Mouse (Mus musculus): ENCODE data around the gene Sgta. TPM values are rescaled to one million over a fixed set of nuclear protein-coding genes. Genes with fewer than 3 reads are reported as not detected.

Gene Sgta
- 276 and 320 TPM in 2 replicates for polyA plus RNA-seq (2016; fragmentation: Nextera tagmentation; extraction: Ambion mirVana)

GRCm38 (mm10) chr10:81059603-81060543, at the start of gene Sgta:
Sgta (minus strand) TSS chr10:81060181.
- Histone ChIP-seq H3K4me1 (replicated peaks) (peaks cover 41% of the 10 kb centered on the region), H3K27ac (peak within 1 kb of the TSS; percentile 87), H3K36me3 (peaks cover 24% of the 10 kb centered on the region), H3K9me3 (no peaks in the 10 kb centered on the region), H3K4me3 (peak within 1 kb of the TSS; percentile 71), H3K27me3 (ENCODE audit: insufficient read depth, poor library complexity, severe bottlenecking) (no peaks in the 10 kb centered on the region)
- peak; percentile 99 for DNase-seq (ENCODE audit: low spot score)
- under 1% methylated on average over 48 of the region's 48 CpGs for WGBS

GRCm38 (mm10) chr10:81106113-81106721, 46.2 kb upstream of the Sgta start:
- Histone ChIP-seq H3K36me3 (peaks cover 41% of the 10 kb centered on the region), H3K27me3 (ENCODE audit: insufficient read depth, poor library complexity, severe bottlenecking) (no peaks in the 10 kb centered on the region), H3K4me1 (replicated peaks) (peaks cover 22% of the 10 kb centered on the region), H3K4me3 (peak overlapping the region; percentile 73), H3K9me3 (no peaks in the 10 kb centered on the region), H3K27ac (peak overlapping the region; percentile 97)
- DNase-seq (ENCODE audit: low spot score), result peak; percentile 93
- WGBS, result under 1% methylated on average over 35 of the region's 35 CpGs

DNA sequence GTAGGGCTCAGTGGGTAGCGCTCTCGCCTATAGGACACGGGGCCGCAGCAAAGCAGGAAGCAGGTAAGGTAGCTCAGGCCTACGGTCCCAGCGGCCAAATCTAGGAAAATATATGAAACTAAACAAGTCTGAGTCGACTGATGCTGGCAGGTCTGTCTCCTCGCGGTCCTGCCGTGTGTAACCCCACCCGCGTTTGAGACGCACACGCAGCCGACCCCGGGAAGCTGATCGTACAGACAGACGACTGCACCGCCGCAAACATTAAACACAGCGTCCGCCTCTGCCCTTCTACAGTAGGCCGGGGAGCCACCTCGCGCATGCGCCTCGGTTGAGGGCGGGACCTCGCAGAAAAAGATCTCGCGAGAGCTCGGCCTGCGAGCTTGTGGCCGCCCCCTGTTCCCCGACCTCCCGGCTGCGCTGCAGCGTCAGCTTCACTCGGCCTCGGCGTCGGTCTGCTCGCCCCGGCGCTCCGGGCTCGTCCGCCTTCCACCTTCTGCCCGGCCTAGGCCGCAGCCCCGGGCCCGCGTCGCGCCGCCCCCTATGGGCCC, 45.7 kb upstream of the Sgta start, which contains the start of gene Map2k2:
Gene Map2k2 (plus strand): TSS at position 351 of the 548 bp plus-strand sequence.
- Histone ChIP-seq H3K27ac (peak within 1 kb of the TSS; percentile 97), H3K36me3 (peaks cover 36% of the 10 kb centered on the region), H3K4me1 (replicated peaks) (peaks cover 22% of the 10 kb centered on the region), H3K27me3 (ENCODE audit: insufficient read depth, poor library complexity, severe bottlenecking) (no peaks in the 10 kb centered on the region), H3K4me3 (peak within 1 kb of the TSS; percentile 73), H3K9me3 (no peaks in the 10 kb centered on the region)
- DNase-seq (ENCODE audit: low spot score), result peak; percentile 97
- WGBS, result under 1% methylated on average over 56 of the region's 56 CpGs

DNA sequence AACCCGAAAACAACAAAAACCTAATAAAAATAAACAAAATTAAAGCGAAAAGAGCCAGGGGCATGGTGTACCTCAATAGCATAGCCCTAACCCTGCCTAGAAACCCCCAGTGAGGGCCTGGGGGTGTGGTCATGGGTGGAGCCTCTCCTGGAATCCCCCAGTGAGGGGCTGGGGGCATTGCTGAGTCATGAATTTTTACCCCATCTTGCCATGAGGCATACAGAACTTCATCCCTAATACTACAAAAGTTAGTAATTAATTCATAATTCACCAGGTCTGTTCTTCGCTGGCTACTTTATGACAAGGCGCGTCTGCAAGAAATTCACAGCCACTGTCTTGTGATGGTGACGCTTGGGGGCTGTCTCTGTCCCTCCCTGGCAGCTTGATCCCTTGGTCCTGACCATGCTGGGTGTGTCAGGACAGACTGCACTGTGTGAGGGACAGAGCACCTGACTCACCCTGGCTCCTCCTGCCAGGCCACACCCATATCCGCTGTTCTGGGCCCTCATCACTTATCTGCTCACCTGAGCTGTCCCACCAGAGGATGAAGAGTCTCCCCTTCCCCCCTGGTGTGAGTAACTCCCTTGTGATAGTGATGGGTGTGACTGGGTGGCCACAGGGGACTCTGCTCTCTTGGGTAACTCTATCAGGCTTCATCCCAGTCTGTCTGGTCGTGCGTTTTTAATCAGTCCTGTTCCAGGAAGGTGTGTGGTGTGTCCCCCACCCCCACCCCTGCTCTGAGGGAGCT, 35.1 kb upstream of the Sgta start:
- 62% methylated on average over 9 of the region's 9 CpGs for whole genome bisulfite sequencing
- no peak for DNase-seq (ENCODE audit: low spot score)

DNA sequence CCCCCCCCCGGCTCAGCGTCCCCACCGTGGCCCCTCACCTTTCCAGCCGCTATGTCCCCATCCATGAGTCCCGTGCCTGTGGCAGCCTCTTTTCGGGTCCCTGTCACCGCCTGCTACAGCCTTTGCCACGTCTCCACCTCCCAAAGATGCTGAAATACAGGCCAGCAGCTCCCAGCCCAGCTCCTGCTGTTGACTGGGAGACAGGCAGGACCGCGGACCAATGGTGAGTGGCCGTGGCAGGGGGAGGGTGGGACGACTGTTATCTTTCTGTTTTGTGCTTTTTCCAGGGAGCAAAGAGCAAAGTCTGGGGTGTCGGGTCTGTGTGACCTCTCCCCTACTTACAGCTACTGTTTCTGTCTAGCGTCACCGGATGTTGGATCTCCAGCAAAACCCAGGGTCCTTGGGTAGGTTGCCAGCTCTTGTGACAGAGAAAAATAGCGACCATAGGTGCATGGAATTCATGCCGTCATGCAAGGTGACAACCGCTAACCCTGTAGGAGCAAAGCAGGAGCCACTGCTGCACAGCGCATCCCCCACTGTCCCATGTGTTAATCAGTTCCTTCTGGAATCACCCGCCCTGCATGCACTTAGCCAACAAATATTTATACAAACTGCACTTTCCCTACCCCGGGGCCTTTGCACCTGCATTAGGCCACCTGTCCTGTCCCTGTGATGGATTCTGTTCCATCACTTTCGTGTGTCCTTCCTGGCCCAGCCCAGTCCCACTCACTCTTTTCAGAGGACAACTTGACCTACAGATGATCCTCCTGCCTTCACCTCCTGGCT, 32.7 kb upstream of the Sgta start:
- H3K4me3 ChIP-seq, result no peak overlapping the region
- WGBS, result 56% methylated on average over 22 of the region's 22 CpGs
- no peak overlapping the region for H3K27ac ChIP-seq
- no peaks in the 10 kb centered on the region for H3K36me3 ChIP-seq
- DNase-seq (ENCODE audit: low spot score), result no peak
- peaks cover 17% of the 10 kb centered on the region for H3K4me1 ChIP-seq (replicated peaks)
- H3K9me3 ChIP-seq, result 0 out of 2 replicates have a peak, but pooled peaks cover 3% of the 10 kb centered on the region
- H3K27me3 ChIP-seq (ENCODE audit: insufficient read depth, poor library complexity, severe bottlenecking), result no peaks in the 10 kb centered on the region

More for the DNA sequence above, 35.1 kb upstream of the Sgta start:
- Histone ChIP-seq H3K27ac (no peak overlapping the region), H3K36me3 (no peaks in the 10 kb centered on the region), H3K4me1 (replicated peaks) (peaks cover 5% of the 10 kb centered on the region), H3K4me3 (no peak overlapping the region), H3K9me3 (0 out of 2 replicates have a peak, but pooled peaks cover 3% of the 10 kb centered on the region), H3K27me3 (ENCODE audit: insufficient read depth, poor library complexity, severe bottlenecking) (no peaks in the 10 kb centered on the region)

- no peaks in the 10 kb centered on the region for H3K36me3 ChIP-seq
- no peaks in the 10 kb centered on the region for H3K9me3 ChIP-seq
- H3K27me3 ChIP-seq (ENCODE audit: insufficient read depth, poor library complexity, severe bottlenecking), result no peaks in the 10 kb centered on the region
- no peak overlapping the region for H3K27ac ChIP-seq
- H3K4me1 ChIP-seq (replicated peaks), result peaks cover 17% of the 10 kb centered on the region
- no peak overlapping the region for H3K4me3 ChIP-seq
- DNase-seq (ENCODE audit: low spot score), result no peak
- 83% methylated on average over 7 of the region's 7 CpGs for WGBS
Observed at GRCm38 (mm10) chr10:81090621-81091020, 30.6 kb upstream of the Sgta start.

- H3K27ac ChIP-seq, result no peak overlapping the region
- no peaks in the 10 kb centered on the region for H3K27me3 ChIP-seq (ENCODE audit: insufficient read depth, poor library complexity, severe bottlenecking)
- 61% methylated on average over 2 of the region's 2 CpGs for WGBS
- H3K9me3 ChIP-seq, result no peaks in the 10 kb centered on the region
- H3K4me1 ChIP-seq (replicated peaks), result peaks cover 17% of the 10 kb centered on the region
- no peaks in the 10 kb centered on the region for H3K36me3 ChIP-seq
- H3K4me3 ChIP-seq, result no peak overlapping the region
- DNase-seq (ENCODE audit: low spot score), result peak; percentile 34
Observed at GRCm38 (mm10) chr10:81089216-81089615, 29.2 kb upstream of the Sgta start.

- Histone ChIP-seq H3K27ac (no peak overlapping the region), H3K4me1 (replicated peaks) (peaks cover 14% of the 10 kb centered on the region), H3K4me3 (no peak overlapping the region), H3K27me3 (ENCODE audit: insufficient read depth, poor library complexity, severe bottlenecking) (no peaks in the 10 kb centered on the region), H3K9me3 (no peaks in the 10 kb centered on the region), H3K36me3 (peaks cover 16% of the 10 kb centered on the region)
- WGBS, result 41% methylated on average over 2 of the region's 2 CpGs
- DNase-seq (ENCODE audit: low spot score), result no peak
Observed at GRCm38 (mm10) chr10:81087021-81087420, 27.0 kb upstream of the Sgta start.

DNA sequence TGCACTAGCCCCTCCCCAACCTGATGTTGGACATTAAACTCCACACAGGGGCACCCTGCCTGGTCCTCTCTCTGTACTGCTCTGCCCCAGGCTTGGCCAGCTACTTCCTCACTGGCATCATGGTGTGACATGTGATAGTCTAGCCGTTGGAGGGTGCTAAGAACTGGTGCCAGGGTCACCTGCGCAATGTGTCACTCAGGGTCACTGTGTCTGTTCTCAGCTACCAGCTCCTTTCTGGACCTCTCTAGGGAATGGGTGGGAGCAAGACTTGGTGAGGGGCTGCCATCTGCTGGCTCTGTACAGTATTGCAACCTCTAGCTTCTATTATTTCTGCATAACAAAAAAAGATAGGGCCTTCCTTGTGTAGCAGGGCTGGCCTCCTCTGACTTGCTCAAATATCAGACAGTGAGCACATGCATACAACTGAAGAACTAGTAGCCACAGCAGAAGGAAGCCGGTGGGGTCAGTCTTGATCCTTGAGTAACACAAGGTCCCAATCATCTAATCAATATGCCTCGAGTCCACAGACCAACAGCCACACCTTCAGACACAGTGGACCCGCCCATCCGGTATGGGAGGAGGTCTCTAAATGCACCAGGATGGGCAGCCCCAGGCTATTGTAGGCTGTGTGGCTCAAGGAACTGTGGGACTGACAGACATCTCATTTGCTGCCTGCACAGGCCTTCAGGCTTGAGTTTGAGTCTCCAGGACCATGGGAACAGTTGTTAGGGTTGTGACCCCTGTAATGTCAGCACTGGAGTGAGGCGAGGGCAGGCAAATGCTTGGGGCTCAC, 22.4 kb upstream of the Sgta start:
- Histone ChIP-seq H3K4me1 (replicated peaks) (peaks cover 7% of the 10 kb centered on the region; the same call in 1 of the 2 replicates), H3K27ac (peak overlapping the region; percentile 23; the same call in 1 of the 2 replicates), H3K27me3 (ENCODE audit: insufficient read depth, poor library complexity, severe bottlenecking) (no peaks in the 10 kb centered on the region), H3K9me3 (no peaks in the 10 kb centered on the region), H3K4me3 (no peak overlapping the region), H3K36me3 (peaks cover 63% of the 10 kb centered on the region)
- peak; percentile 68 for DNase-seq (ENCODE audit: low spot score)
- 82% methylated on average over 7 of the region's 7 CpGs for WGBS

DNA sequence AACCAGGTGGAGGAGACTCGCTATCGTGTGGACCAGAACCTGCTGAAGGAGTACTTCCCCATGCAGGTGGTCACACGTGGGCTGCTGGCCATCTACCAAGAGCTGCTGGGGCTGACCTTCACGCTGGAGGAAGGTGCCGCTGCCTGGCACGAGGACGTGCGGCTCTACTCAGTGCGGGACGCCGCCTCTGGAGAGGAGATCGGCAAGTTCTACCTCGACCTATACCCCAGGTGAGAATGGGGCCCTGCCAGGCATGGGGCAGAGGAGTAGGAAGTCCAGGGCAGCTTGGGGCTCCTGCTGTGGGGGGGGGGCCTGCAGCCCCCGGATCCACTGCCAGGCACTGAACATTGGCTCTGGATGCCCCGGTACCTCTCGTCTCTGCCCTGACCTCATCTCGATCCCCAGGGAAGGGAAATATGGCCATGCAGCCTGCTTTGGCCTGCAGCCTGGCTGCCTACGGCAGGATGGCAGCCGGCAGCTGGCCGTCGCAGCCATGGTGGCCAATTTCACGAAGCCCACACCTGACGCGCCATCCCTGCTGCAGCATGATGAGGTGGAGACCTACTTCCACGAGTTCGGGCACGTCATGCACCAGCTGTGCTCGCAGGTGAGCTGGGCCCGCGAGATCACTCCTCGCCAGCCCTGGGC, 20.2 kb upstream of the Sgta start:
- no peaks in the 10 kb centered on the region for H3K27me3 ChIP-seq (ENCODE audit: insufficient read depth, poor library complexity, severe bottlenecking)
- DNase-seq (ENCODE audit: low spot score), result no peak
- no peak overlapping the region for H3K27ac ChIP-seq
- H3K4me1 ChIP-seq (replicated peaks), result peaks cover 10% of the 10 kb centered on the region
- H3K36me3 ChIP-seq, result peaks cover 85% of the 10 kb centered on the region
- no peaks in the 10 kb centered on the region for H3K9me3 ChIP-seq
- WGBS, result 95% methylated on average over 31 of the region's 31 CpGs
- H3K4me3 ChIP-seq, result no peak overlapping the region

- DNase-seq (ENCODE audit: low spot score), result no peak
- 93% methylated on average over 11 of the region's 11 CpGs for WGBS
- peaks cover 100% of the 10 kb centered on the region for H3K36me3 ChIP-seq
- no peaks in the 10 kb centered on the region for H3K27me3 ChIP-seq (ENCODE audit: insufficient read depth, poor library complexity, severe bottlenecking)
- H3K27ac ChIP-seq, result no peak overlapping the region
- peaks cover 10% of the 10 kb centered on the region for H3K4me1 ChIP-seq (replicated peaks)
- H3K9me3 ChIP-seq, result no peaks in the 10 kb centered on the region
- no peak overlapping the region for H3K4me3 ChIP-seq
Observed at GRCm38 (mm10) chr10:81077916-81078315, 17.9 kb upstream of the Sgta start.
